Mouse (Mus musculus): ENCODE results near the gene Actl7b.

DNA sequence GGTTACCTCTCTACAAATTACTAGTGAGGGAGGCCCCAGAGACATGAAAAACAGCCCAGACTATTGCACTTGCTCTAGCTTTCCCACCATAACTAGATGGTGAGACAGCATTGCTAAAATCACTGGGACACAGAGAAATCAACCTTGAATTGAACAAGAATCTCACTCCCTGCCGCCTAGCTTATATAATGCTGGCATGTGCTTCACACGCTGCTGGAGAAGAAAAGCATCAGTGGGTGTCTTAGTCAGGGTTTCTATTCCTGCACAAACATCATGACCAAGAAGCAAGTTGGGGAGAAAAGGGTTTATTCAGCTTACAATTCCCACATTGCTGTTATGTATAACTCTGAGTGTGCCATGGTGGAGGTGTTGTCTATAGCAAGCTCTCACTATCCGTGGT, 28.1 kb downstream of the Actl7b start:
- TF ChIP-seq CTCF (IDR thresholded peaks at IDR 0.05; ENCODE audit: low read depth, low read length) (no peak), TAL1 (conservative IDR thresholded peaks at IDR 0.05; ENCODE audit: low read depth, low read length) (no peak), GATA2 (IDR thresholded peaks at IDR 0.05; ENCODE audit: borderline replicate concordance, low read depth, low read length) (no peak), POLR2AphosphoS5 (IDR thresholded peaks at IDR 0.05; ENCODE audit: insufficient replicate concordance, low read depth, low read length) (no peak)

Data from G1E (cell line).